Mouse (Mus musculus): ENCODE measurements around the gene Set. TPM values are rescaled to one million over a fixed set of nuclear protein-coding genes. Genes with fewer than 3 reads are reported as not detected.

Gene Set
- polyA plus RNA-seq, 1 experiment from 2014 or later = 659 TPM

- Histone ChIP-seq H3K27me3 (replicated peaks; ENCODE audit: control insufficient read depth, insufficient read depth, low read length) (no peaks in the 10 kb centered on the region), H3K36me3 (ENCODE audit: control insufficient read depth, insufficient read depth, low read length) (peaks cover 17% of the 10 kb centered on the region; the same call in 1 of the 2 replicates), H3K4me2 (no peak overlapping the region; the same call in 1 of the 2 replicates), H3K9me3 (ENCODE audit: control insufficient read depth, low read length) (no peaks in the 10 kb centered on the region), H3K27ac (ENCODE audit: low read depth, low read length) (peak overlapping the region; percentile 32; the same call in 1 of the 2 replicates), H3K9ac (ENCODE audit: low read depth, low read length) (no peak overlapping the region), H3K4me1 (replicated peaks; ENCODE audit: control insufficient read depth, insufficient read depth, low read length) (peaks cover 20% of the 10 kb centered on the region), H3K4me3 (ENCODE audit: low read depth, low read length) (peak overlapping the region; percentile 10; the same call in 1 of the 2 replicates)
- DNase-seq (ENCODE audit: low spot score) (no peak), ATAC-seq (replicated peaks; ENCODE audit: low FRiP score) (no peak)
- WGBS = 90% methylated on average over 12 of the region's 12 CpGs
These were observed 34.3 kb downstream of the Set start for GRCm38 (mm10) chr2:30091521-30091920.

- peaks cover 20% of the 10 kb centered on the region for H3K4me1 ChIP-seq (replicated peaks; ENCODE audit: control insufficient read depth, insufficient read depth, low read length)
- no peaks in the 10 kb centered on the region for H3K27me3 ChIP-seq (replicated peaks; ENCODE audit: control insufficient read depth, insufficient read depth, low read length)
- H3K9me3 ChIP-seq (ENCODE audit: control insufficient read depth, low read length) = no peaks in the 10 kb centered on the region
These were observed 35.2 kb downstream of the Set start for GRCm38 (mm10) chr2:30092280-30092918.

DNA sequence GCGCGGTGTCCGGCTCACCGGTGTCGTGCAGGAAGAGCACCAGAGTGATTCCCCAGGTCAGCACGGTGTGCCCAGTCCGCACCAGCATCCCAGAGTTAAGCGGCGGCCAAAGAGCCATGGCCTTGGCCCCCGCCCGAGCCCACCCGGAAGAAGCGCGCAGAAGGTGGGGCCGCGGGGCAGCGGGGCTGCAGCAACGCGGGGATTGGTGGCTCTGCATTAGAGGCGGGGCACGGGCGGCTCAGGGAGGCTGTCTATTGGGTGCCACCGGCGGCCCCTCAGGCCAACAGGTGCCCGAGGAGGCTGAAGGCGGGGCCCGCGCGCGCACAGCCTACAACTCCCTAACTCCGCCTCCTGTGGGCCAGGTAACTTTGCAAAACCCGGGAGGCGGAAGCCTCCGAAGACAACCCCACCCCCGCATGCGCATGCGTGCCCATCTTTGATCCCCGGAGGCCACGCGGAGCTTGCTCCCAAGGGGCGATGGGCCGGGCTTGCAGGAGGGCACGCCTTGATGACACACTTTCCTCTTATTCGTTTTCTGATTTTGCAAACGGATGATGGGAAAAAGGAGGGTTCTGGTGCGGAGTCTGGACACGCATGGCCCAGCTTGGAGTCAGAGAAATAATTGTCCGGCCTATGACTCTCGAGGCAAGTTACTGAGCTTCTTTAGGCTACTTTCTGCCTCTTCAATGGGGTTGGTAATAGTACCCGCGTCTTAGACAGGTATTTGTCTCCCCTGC is 36.5 kb downstream of the Set start, which contains the start of gene Zdhhc12:
Gene Zdhhc12, minus strand, starts transcription at position 178 of the 737 bp plus-strand sequence.
- WGBS = under 1% methylated on average over 50 of the region's 51 CpGs

More at GRCm38 (mm10) chr2:30092280-30092918, 35.2 kb downstream of the Set start:
- no peak for ATAC-seq (replicated peaks; ENCODE audit: low FRiP score)
- DNase-seq (ENCODE audit: low spot score) = no peak
- H3K27ac ChIP-seq (ENCODE audit: low read depth, low read length) = no peak overlapping the region
- H3K36me3 ChIP-seq (ENCODE audit: control insufficient read depth, insufficient read depth, low read length) = peaks cover 17% of the 10 kb centered on the region; the same call in 1 of the 2 replicates
- H3K9ac ChIP-seq (ENCODE audit: low read depth, low read length) = peak overlapping the region; percentile 79
- H3K4me2 ChIP-seq = peak overlapping the region; percentile 94
- peak overlapping the region; percentile 78 for H3K4me3 ChIP-seq (ENCODE audit: low read depth, low read length)
- WGBS = 46% methylated on average over 6 of the region's 6 CpGs

GRCm38 (mm10) chr2:30094208-30094588 is 37.0 kb downstream of the Set start:
- Histone ChIP-seq H3K4me1 (replicated peaks; ENCODE audit: control insufficient read depth, insufficient read depth, low read length) (peaks cover 26% of the 10 kb centered on the region), H3K9me3 (ENCODE audit: control insufficient read depth, low read length) (no peaks in the 10 kb centered on the region), H3K4me3 (ENCODE audit: low read depth, low read length) (peak overlapping the region; percentile 78), H3K9ac (ENCODE audit: low read depth, low read length) (peak overlapping the region; percentile 73), H3K27ac (ENCODE audit: low read depth, low read length) (peak overlapping the region; percentile 78), H3K27me3 (replicated peaks; ENCODE audit: control insufficient read depth, insufficient read depth, low read length) (no peaks in the 10 kb centered on the region), H3K36me3 (ENCODE audit: control insufficient read depth, insufficient read depth, low read length) (peaks cover 17% of the 10 kb centered on the region; the same call in 1 of the 2 replicates), H3K4me2 (peak overlapping the region; percentile 94)
- peak; percentile 59 for DNase-seq (ENCODE audit: low spot score)
- 1% methylated on average over 13 of the region's 13 CpGs for WGBS
- ATAC-seq (replicated peaks; ENCODE audit: low FRiP score) = no peak

More for the DNA sequence above, 36.5 kb downstream of the Set start, which contains the start of gene Zdhhc12:
- ATAC-seq (replicated peaks; ENCODE audit: low FRiP score) = peak; percentile 98
- peaks cover 20% of the 10 kb centered on the region for H3K4me1 ChIP-seq (replicated peaks; ENCODE audit: control insufficient read depth, insufficient read depth, low read length)
- H3K9me3 ChIP-seq (ENCODE audit: control insufficient read depth, low read length) = no peaks in the 10 kb centered on the region
- H3K36me3 ChIP-seq (ENCODE audit: control insufficient read depth, insufficient read depth, low read length) = peaks cover 17% of the 10 kb centered on the region; the same call in 1 of the 2 replicates
- peak within 1 kb of the TSS; percentile 78 for H3K27ac ChIP-seq (ENCODE audit: low read depth, low read length)
- peak within 1 kb of the TSS; percentile 78 for H3K4me3 ChIP-seq (ENCODE audit: low read depth, low read length)
- no peaks in the 10 kb centered on the region for H3K27me3 ChIP-seq (replicated peaks; ENCODE audit: control insufficient read depth, insufficient read depth, low read length)
- H3K4me2 ChIP-seq = peak within 1 kb of the TSS; percentile 94
- peak; percentile 98 for DNase-seq (ENCODE audit: low spot score)
- peak within 1 kb of the TSS; percentile 79 for H3K9ac ChIP-seq (ENCODE audit: low read depth, low read length)

- no peak overlapping the region for H3K9ac ChIP-seq (ENCODE audit: low read depth, low read length)
- H3K4me1 ChIP-seq (replicated peaks; ENCODE audit: control insufficient read depth, insufficient read depth, low read length) = peaks cover 31% of the 10 kb centered on the region
- H3K27me3 ChIP-seq (replicated peaks; ENCODE audit: control insufficient read depth, insufficient read depth, low read length) = no peaks in the 10 kb centered on the region
- H3K4me2 ChIP-seq = no peak overlapping the region
- no peak for DNase-seq (ENCODE audit: low spot score)
- H3K9me3 ChIP-seq (ENCODE audit: control insufficient read depth, low read length) = no peaks in the 10 kb centered on the region
- H3K36me3 ChIP-seq (ENCODE audit: control insufficient read depth, insufficient read depth, low read length) = peaks cover 11% of the 10 kb centered on the region; the same call in 1 of the 2 replicates
- no peak overlapping the region for H3K27ac ChIP-seq (ENCODE audit: low read depth, low read length)
- H3K4me3 ChIP-seq (ENCODE audit: low read depth, low read length) = no peak overlapping the region
- no peak for ATAC-seq (replicated peaks; ENCODE audit: low FRiP score)
- 66% methylated on average over 2 of the region's 2 CpGs for WGBS
These were observed 38.8 kb downstream of the Set start for GRCm38 (mm10) chr2:30095882-30096527.

DNA sequence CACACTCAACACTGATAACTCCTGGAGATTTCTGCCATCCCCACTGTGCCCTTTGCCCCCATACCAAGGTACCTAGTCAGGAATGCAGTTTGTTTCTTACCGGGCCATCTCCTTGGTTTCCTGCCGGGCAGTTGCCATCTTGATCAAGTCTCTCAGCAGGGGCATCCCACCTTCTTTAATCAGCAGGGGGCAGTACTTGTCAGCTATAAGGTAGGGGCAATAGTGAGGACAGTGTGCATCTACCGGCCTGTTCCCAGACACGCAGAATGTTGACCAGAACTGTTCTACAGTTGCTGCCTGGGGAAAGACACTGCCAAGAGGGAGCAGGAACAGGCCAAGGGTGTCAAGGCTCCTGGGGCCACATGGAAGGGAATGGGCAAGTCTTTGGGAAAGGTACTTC is 43.0 kb downstream of the Set start:
- ATAC-seq (replicated peaks; ENCODE audit: low FRiP score) = no peak
- Histone ChIP-seq H3K4me1 (replicated peaks; ENCODE audit: control insufficient read depth, insufficient read depth, low read length) (peaks cover 13% of the 10 kb centered on the region), H3K27me3 (replicated peaks; ENCODE audit: control insufficient read depth, insufficient read depth, low read length) (no peaks in the 10 kb centered on the region), H3K4me2 (no peak overlapping the region), H3K9ac (ENCODE audit: low read depth, low read length) (no peak overlapping the region), H3K27ac (ENCODE audit: low read depth, low read length) (no peak overlapping the region), H3K9me3 (ENCODE audit: control insufficient read depth, low read length) (no peaks in the 10 kb centered on the region), H3K4me3 (ENCODE audit: low read depth, low read length) (no peak overlapping the region), H3K36me3 (ENCODE audit: control insufficient read depth, insufficient read depth, low read length) (peaks cover 14% of the 10 kb centered on the region)
- 70% methylated on average over 4 of the region's 4 CpGs for WGBS
- no peak for DNase-seq (ENCODE audit: low spot score)

GRCm38 (mm10) chr2:30106364-30106763 is 49.2 kb downstream of the Set start:
- Histone ChIP-seq H3K4me3 (ENCODE audit: low read depth, low read length) (no peak overlapping the region), H3K4me2 (no peak overlapping the region), H3K27ac (ENCODE audit: low read depth, low read length) (no peak overlapping the region), H3K4me1 (replicated peaks; ENCODE audit: control insufficient read depth, insufficient read depth, low read length) (peaks cover 6% of the 10 kb centered on the region), H3K27me3 (replicated peaks; ENCODE audit: control insufficient read depth, insufficient read depth, low read length) (no peaks in the 10 kb centered on the region), H3K9me3 (ENCODE audit: control insufficient read depth, low read length) (no peaks in the 10 kb centered on the region), H3K36me3 (ENCODE audit: control insufficient read depth, insufficient read depth, low read length) (peaks cover 30% of the 10 kb centered on the region), H3K9ac (ENCODE audit: low read depth, low read length) (no peak overlapping the region)
- DNase-seq (ENCODE audit: low spot score) (no peak), ATAC-seq (replicated peaks; ENCODE audit: low FRiP score) (0 out of 2 replicates have a peak, but pooled peaks have one; percentile 51)

GRCm38 (mm10) chr2:30107646-30108045 is 50.5 kb downstream of the Set start:
- Histone ChIP-seq H3K27me3 (replicated peaks; ENCODE audit: control insufficient read depth, insufficient read depth, low read length) (no peaks in the 10 kb centered on the region), H3K9me3 (ENCODE audit: control insufficient read depth, low read length) (no peaks in the 10 kb centered on the region), H3K4me3 (ENCODE audit: low read depth, low read length) (no peak overlapping the region), H3K27ac (ENCODE audit: low read depth, low read length) (no peak overlapping the region), H3K9ac (ENCODE audit: low read depth, low read length) (no peak overlapping the region), H3K4me2 (no peak overlapping the region), H3K4me1 (replicated peaks; ENCODE audit: control insufficient read depth, insufficient read depth, low read length) (peaks cover 12% of the 10 kb centered on the region), H3K36me3 (ENCODE audit: control insufficient read depth, insufficient read depth, low read length) (peaks cover 26% of the 10 kb centered on the region)
- no peak for ATAC-seq (replicated peaks; ENCODE audit: low FRiP score)
- WGBS = 93% methylated on average over 5 of the region's 5 CpGs
- no peak for DNase-seq (ENCODE audit: low spot score)

All from liver, embryonic 11.5 days (tissue).